Mouse (Mus musculus) small intestine, adult 2 months (tissue): ENCODE measurements around the gene Dgkg. TPM values are rescaled to one million over a fixed set of nuclear protein-coding genes. Genes with fewer than 3 reads are reported as not detected.
A peak's percentile ranks its signal among the peaks of the same experiment; 100 is the strongest.

Experiments used
- H3K27ac ChIP-seq: fragments of 200-500 bp; 2 replicates; pipeline ENCODE4 v1.5.1; 2012; ENCODE audit warnings: low read depth, low read length, control low read depth, inconsistent platforms; ENCODE audit not compliant: insufficient read depth
- H3K27me3 ChIP-seq: fragments of 200-500 bp; 2 replicates; pipeline ENCODE4 v1.6.1; 2012; ENCODE audit warnings: mild to moderate bottlenecking, moderate library complexity, low read length, inconsistent platforms; ENCODE audit not compliant: control insufficient read depth, insufficient read depth
- H3K36me3 ChIP-seq: fragments of 200-500 bp; 2 replicates; pipeline ENCODE4 v1.6.1; 2012; ENCODE audit warnings: mild to moderate bottlenecking, low read length, control low read depth, inconsistent platforms; ENCODE audit not compliant: control insufficient read depth, insufficient read depth
- H3K4me1 ChIP-seq: fragments of 200-500 bp; 2 replicates; pipeline ENCODE4 v1.6.1; 2012; ENCODE audit warnings: low read length, inconsistent platforms, mixed read lengths; ENCODE audit not compliant: control insufficient read depth, insufficient read depth, insufficient read length
- H3K4me3 ChIP-seq: fragments of 200-500 bp; 2 replicates; pipeline ENCODE4 v1.5.1; 2012; ENCODE audit warnings: low read depth, mild to moderate bottlenecking, control low read depth, inconsistent platforms, low read length, moderate library complexity
- CTCF ChIP-seq: fragments of 200-500 bp; IDR thresholded peaks from 2 replicates; pipeline ENCODE4 v1.5.1; 2012; ENCODE audit warnings: low read depth, mild to moderate bottlenecking, control low read depth, inconsistent platforms, low read length, moderate library complexity, mixed read lengths; ENCODE audit not compliant: insufficient replicate concordance, insufficient read length; ENCODE audit errors: extremely low read depth
- POLR2A ChIP-seq: fragments of 200-500 bp; IDR thresholded peaks from 2 replicates; pipeline ENCODE4 v1.6.1; 2012; ENCODE audit warnings: low read depth, mild to moderate bottlenecking, control low read depth, inconsistent platforms, low read length, moderate library complexity
- WGBS: fragments of 180-500 bp; shearing (Covaris S2); methylation state at CpG from one replicate; pipeline ENCODE4 v1.1.7; 2018; 5-methylcytosine and 5-hydroxymethylcytosine counted together
- polyA plus RNA-seq: library from polyadenylated mRNA; depleted of rRNA; stranded (reverse); fragments of >200 nt; gene quantifications from 2 replicates; pipeline ENCODE4 v1.2.3, GENCODE M21; 2012

Dgkg gene
- polyA plus RNA-seq, 1 experiment = 0.51 TPM

- Histone ChIP-seq H3K4me1 (no peaks in the 10 kb centered on the region), H3K27me3 (no peaks in the 10 kb centered on the region), H3K4me3 (no peak overlapping the region), H3K27ac (no peak overlapping the region), H3K36me3 (no peaks in the 10 kb centered on the region)
- TF ChIP-seq POLR2A (no peak), CTCF (no peak)
- 38% methylated on average over 11 of the region's 11 CpGs for WGBS
Observed at GRCm38 (mm10) chr16:22582173-22582929, 74.7 kb downstream of the Dgkg start.

- Histone ChIP-seq H3K27ac (no peak overlapping the region), H3K4me1 (no peaks in the 10 kb centered on the region), H3K4me3 (no peak overlapping the region), H3K36me3 (no peaks in the 10 kb centered on the region), H3K27me3 (no peaks in the 10 kb centered on the region)
- 79% methylated on average over 5 of the region's 5 CpGs for WGBS
- TF ChIP-seq CTCF (peak; percentile 24; the same call in 1 of the 2 replicates), POLR2A (no peak)
Observed at GRCm38 (mm10) chr16:22580103-22580502, 76.9 kb downstream of the Dgkg start.

DNA sequence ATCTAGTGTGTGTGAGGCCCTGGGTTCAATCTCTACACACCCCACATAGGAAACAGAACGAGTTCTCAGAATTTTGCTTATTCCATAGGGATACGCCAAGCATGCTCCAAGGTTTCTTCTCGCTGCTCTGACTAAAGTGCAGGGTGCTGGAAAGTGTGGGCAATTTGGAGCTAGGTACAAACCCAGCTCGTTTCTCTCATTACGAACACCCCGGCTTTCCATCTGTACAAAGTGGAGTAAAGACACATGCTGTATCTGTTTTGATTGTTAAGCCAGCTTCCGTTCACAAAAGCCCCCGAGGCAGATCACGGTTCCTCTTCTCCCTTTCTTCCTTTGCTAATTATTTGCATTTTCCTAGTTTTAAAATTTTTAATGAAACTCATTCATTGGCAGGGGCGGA lies 78.1 kb downstream of the Dgkg start:
- Histone ChIP-seq H3K36me3 (no peaks in the 10 kb centered on the region), H3K27me3 (no peaks in the 10 kb centered on the region), H3K4me3 (no peak overlapping the region), H3K4me1 (no peaks in the 10 kb centered on the region), H3K27ac (no peak overlapping the region)
- WGBS = 92% methylated on average over 10 of the region's 10 CpGs
- no peak for TF ChIP-seq CTCF
- TF ChIP-seq POLR2A = no peak

DNA sequence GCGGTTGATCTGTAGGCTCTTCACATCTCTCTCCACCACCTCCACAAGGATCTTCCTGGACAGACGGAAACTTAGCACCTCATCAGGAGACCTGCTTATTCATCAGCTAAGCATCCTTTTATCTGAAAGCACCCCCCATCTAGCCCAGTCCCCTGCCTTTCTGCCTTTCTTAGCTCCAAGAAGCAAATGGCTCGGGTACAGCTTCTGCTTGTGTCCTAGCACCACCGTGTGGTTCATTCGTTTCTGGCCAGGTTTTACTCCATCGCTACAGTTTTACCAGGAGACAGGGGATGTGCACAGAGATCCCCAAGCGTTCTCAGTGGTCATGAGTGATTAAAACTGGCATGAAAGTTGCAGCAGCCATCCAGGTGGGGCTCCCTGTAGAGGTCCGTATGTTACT lies 79.4 kb downstream of the Dgkg start:
- no peaks in the 10 kb centered on the region for H3K36me3 ChIP-seq
- TF ChIP-seq CTCF (no peak), POLR2A (no peak)
- no peak overlapping the region for H3K4me3 ChIP-seq
- 62% methylated on average over 8 of the region's 8 CpGs for WGBS
- no peak overlapping the region for H3K27ac ChIP-seq
- H3K27me3 ChIP-seq = no peaks in the 10 kb centered on the region
- no peaks in the 10 kb centered on the region for H3K4me1 ChIP-seq

DNA sequence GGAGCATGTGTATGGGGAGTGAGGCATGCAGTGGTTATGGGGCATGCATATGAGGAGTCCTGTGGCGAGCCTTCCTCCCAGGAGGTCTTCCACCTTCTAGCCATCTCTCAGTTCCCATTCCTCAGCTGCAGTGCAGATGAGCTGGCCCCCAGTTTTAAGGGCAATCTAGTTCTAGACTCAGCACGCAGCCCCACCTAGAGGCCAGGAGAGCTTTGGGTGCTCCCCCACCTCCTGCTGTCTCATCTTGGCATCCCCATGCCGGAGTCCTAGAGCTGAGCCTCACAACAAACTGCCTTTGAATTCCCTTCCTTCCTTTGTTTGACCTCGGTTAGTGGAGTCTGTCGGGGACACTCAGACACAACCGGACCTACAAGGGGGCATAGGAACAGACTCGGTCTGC lies 82.9 kb downstream of the Dgkg start:
- no peak overlapping the region for H3K27ac ChIP-seq
- no peaks in the 10 kb centered on the region for H3K4me1 ChIP-seq
- WGBS = 83% methylated on average over 7 of the region's 7 CpGs
- H3K4me3 ChIP-seq = no peak overlapping the region
- H3K27me3 ChIP-seq = no peaks in the 10 kb centered on the region
- H3K36me3 ChIP-seq = no peaks in the 10 kb centered on the region
- no peak for TF ChIP-seq CTCF
- TF ChIP-seq POLR2A = no peak

DNA sequence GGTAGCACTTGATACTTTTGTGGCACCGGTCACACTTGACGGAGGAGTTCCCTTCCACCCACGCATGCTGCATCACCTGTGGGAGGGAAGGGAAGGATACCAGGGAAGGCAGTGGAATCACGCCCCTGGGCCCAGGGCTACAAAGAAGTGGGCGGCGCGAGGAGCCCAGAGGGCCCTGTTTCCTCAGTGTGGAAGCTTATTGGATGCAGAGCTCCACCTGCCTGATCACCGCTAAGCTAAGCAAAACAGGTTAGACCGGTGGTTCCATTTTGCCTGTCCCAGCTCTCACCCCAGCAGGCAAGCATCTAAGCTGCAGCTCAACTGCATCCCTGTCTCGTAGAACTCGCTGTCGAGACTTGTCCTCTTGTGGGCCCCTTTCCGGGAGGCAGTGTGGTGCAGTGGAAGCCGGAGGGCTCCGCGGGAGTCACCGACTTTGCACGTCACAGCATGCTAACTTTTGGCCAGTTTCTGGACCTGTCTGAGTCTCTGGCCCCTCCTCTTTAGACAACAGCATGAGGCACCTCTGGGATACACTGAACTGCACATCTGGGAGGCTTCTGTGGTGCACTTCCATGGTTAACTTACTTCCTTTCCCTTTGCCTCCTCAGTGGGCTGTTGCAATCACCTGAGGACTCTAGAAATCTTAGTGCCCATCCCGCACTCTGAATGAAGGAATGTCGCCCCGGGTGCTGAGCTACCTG lies 84.2 kb downstream of the Dgkg start:
- H3K27me3 ChIP-seq = no peaks in the 10 kb centered on the region
- no peaks in the 10 kb centered on the region for H3K36me3 ChIP-seq
- no peak overlapping the region for H3K27ac ChIP-seq
- no peak overlapping the region for H3K4me3 ChIP-seq
- TF ChIP-seq CTCF (no peak), POLR2A (no peak)
- H3K4me1 ChIP-seq = no peaks in the 10 kb centered on the region
- WGBS = 35% methylated on average over 21 of the region's 21 CpGs

DNA sequence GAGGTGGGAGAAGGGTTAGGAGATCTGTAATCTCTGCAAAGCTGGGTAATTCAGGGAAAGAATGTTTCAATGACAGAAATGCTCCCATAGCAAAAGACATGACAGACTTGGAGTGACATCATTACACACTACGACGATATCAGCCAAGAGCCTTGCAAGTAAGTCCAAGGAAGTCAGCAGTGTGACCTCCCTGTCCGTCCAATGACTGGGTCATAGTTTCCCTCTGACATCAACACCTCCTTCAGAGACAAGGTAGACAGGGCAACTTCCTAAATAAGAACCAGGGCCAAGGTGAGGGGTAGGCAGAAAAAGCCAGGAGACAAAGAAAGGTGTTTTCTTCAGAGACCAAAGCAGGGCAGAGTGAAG lies 92.1 kb downstream of the Dgkg start:
- H3K4me1 ChIP-seq = no peaks in the 10 kb centered on the region
- H3K4me3 ChIP-seq = no peak overlapping the region
- TF ChIP-seq CTCF = no peak
- no peak for TF ChIP-seq POLR2A
- H3K27ac ChIP-seq = no peak overlapping the region
- H3K36me3 ChIP-seq = no peaks in the 10 kb centered on the region
- no peaks in the 10 kb centered on the region for H3K27me3 ChIP-seq
- WGBS = 56% methylated on average over 3 of the region's 3 CpGs
